ENCODE assay signal across 20 mouse cellular contexts in genomic region chr16:92641053-92641452, GRCm38 (mm10).
A peak's percentile ranks its signal among the peaks of the same experiment; 100 is the strongest.
DNase-seq lines count a peak whose midpoint lies in the region; ATAC-seq lines count a peak whose summit lies in the region.
"Had no signal": no experiment of that assay in that cellular context is flagged by ENCODE, and none has a peak within 500 bp of the region (broad histone marks: within the 10 kb centered on the region; RNA-seq: fewer than 3 reads in every experiment).

No protein-coding gene starts in this region.

- DNase-seq in lung, postnatal 36 days = peak; percentile 56
- DNase-seq in lung, postnatal 4 days = no peak
- DNase-seq in CD4-positive, CD25-positive, alpha-beta regulatory T cell, adult 2 months (ENCODE audit: low read depth, low spot score) = peak; percentile 63
- no peak for DNase-seq in ovary, postnatal 14 days (ENCODE audit: low spot score)
- DNase-seq in urinary bladder, adult 18-20 months (ENCODE audit: low spot score in 2 of 2) = no peak
- DNase-seq in kidney, adult 8-10 months = no peak
- DNase-seq: adrenal gland, postnatal 25 days; cerebellum, adult 11-12 months; cerebellum, postnatal 14 days; embryo, embryonic 11 days; forebrain, postnatal 0 days; heart, adult 18-20 months; kidney, adult 2 months; kidney, postnatal 36 days; retina, postnatal 1 day; right cerebral cortex, postnatal 4 days had no signal

- ATAC-seq in common myeloid progenitor, adult 5-6 weeks (replicated peaks; ENCODE audit: low read depth, poor library complexity, severe bottlenecking) = peak; percentile 40
- ATAC-seq in monocyte, adult 5-6 weeks (replicated peaks; ENCODE audit: insufficient number of reproducible peaks, low FRiP score, low TSS enrichment, poor library complexity, severe bottlenecking) = peak; percentile 46
- ATAC-seq: forebrain, postnatal 0 days; midbrain, embryonic 13.5 days; Patski had no signal

Comparison
In these comparisons a context has a peak if more than half of its experiments do, and no peak if none do; other contexts are left out.
1. DNase-seq: peak in lung, postnatal 36 days (single experiment) and CD4-positive, CD25-positive, alpha-beta regulatory T cell, adult 2 months (single experiment); none in lung, postnatal 4 days (0 of 2), ovary, postnatal 14 days (single experiment), urinary bladder, adult 18-20 months (0 of 2) and kidney, adult 8-10 months (0 of 2).